Mouse (Mus musculus): ENCODE data around the gene Mdm2. TPM values are rescaled to one million over a fixed set of nuclear protein-coding genes. Genes with fewer than 3 reads are reported as not detected.

The Mdm2 gene
- total and polyA plus RNA-seq, 2 experiments from 2014 or later = 24.6 to 28.9 TPM

- Histone ChIP-seq H3K27ac (no peak overlapping the region), H3K9me3 (ENCODE audit: low read length) (no peaks in the 10 kb centered on the region), H3K27me3 (ENCODE audit: insufficient read depth, low read length) (no peaks in the 10 kb centered on the region), H3K9ac (replicated peaks; ENCODE audit: low read length) (no peak overlapping the region), H3K4me1 (ENCODE audit: insufficient read depth, low read length) (peaks cover 5% of the 10 kb centered on the region; the same call in 1 of the 2 replicates), H3K4me2 (ENCODE audit: low read depth, low read length) (no peak overlapping the region), H3K4me3 (ENCODE audit: low read length) (no peak overlapping the region), H3K36me3 (ENCODE audit: insufficient read depth, low read length) (no peaks in the 10 kb centered on the region)
- no peak for DNase-seq (ENCODE audit: low spot score)
- TF ChIP-seq CTCF (IDR thresholded peaks at IDR 0.05; ENCODE audit: low read depth) = no peak
- no peak for ATAC-seq
- 94% methylated on average over 8 of the region's 8 CpGs for WGBS
Observed at GRCm38 (mm10) chr10:117713466-117713865, 2.9 kb upstream of the Mdm2 start.

GRCm38 (mm10) chr10:117712871-117713270, 2.3 kb upstream of the Mdm2 start:
- Histone ChIP-seq H3K36me3 (ENCODE audit: insufficient read depth, low read length) (no peaks in the 10 kb centered on the region), H3K27ac (no peak overlapping the region), H3K9me3 (ENCODE audit: low read length) (no peaks in the 10 kb centered on the region), H3K4me1 (ENCODE audit: insufficient read depth, low read length) (peaks cover 5% of the 10 kb centered on the region; the same call in 1 of the 2 replicates), H3K27me3 (ENCODE audit: insufficient read depth, low read length) (no peaks in the 10 kb centered on the region), H3K4me2 (ENCODE audit: low read depth, low read length) (no peak overlapping the region), H3K9ac (replicated peaks; ENCODE audit: low read length) (no peak overlapping the region), H3K4me3 (ENCODE audit: low read length) (no peak overlapping the region)
- WGBS = 91% methylated on average over 9 of the region's 9 CpGs
- no peak for TF ChIP-seq CTCF (IDR thresholded peaks at IDR 0.05; ENCODE audit: low read depth)
- ATAC-seq = no peak
- DNase-seq (ENCODE audit: low spot score) = no peak

- Histone ChIP-seq H3K27ac (no peak overlapping the region), H3K36me3 (ENCODE audit: insufficient read depth, low read length) (peaks cover 5% of the 10 kb centered on the region; the same call in 1 of the 2 replicates), H3K4me1 (ENCODE audit: insufficient read depth, low read length) (peaks cover 5% of the 10 kb centered on the region; the same call in 1 of the 2 replicates), H3K9ac (replicated peaks; ENCODE audit: low read length) (no peak overlapping the region), H3K4me2 (ENCODE audit: low read depth, low read length) (no peak overlapping the region), H3K9me3 (ENCODE audit: low read length) (no peaks in the 10 kb centered on the region), H3K27me3 (ENCODE audit: insufficient read depth, low read length) (no peaks in the 10 kb centered on the region), H3K4me3 (ENCODE audit: low read length) (no peak overlapping the region)
- DNase-seq (ENCODE audit: low spot score) (no peak), ATAC-seq (no peak)
- 93% methylated on average over 9 of the region's 9 CpGs for WGBS
- no peak for TF ChIP-seq CTCF (IDR thresholded peaks at IDR 0.05; ENCODE audit: low read depth)
Observed at GRCm38 (mm10) chr10:117712191-117712754, 1.7 kb upstream of the Mdm2 start.

- Histone ChIP-seq H3K36me3 (ENCODE audit: insufficient read depth, low read length) (peaks cover 6% of the 10 kb centered on the region; the same call in 1 of the 2 replicates), H3K27me3 (ENCODE audit: insufficient read depth, low read length) (no peaks in the 10 kb centered on the region), H3K4me3 (ENCODE audit: low read length) (peak overlapping the region; percentile 97), H3K27ac (no peak overlapping the region), H3K9me3 (ENCODE audit: low read length) (no peaks in the 10 kb centered on the region), H3K4me2 (ENCODE audit: low read depth, low read length) (peak overlapping the region; percentile 76), H3K9ac (replicated peaks; ENCODE audit: low read length) (peak overlapping the region; percentile 100; the same call in 1 of the 2 replicates), H3K4me1 (ENCODE audit: insufficient read depth, low read length) (peaks cover 5% of the 10 kb centered on the region; the same call in 1 of the 2 replicates)
- DNase-seq (ENCODE audit: low spot score) (no peak), ATAC-seq (no peak)
- 73% methylated on average over 5 of the region's 5 CpGs for WGBS
- TF ChIP-seq CTCF (IDR thresholded peaks at IDR 0.05; ENCODE audit: low read depth) = no peak
Observed at GRCm38 (mm10) chr10:117711408-117711807, 850 bp upstream of the Mdm2 start.

GRCm38 (mm10) chr10:117709930-117710603, 491 bp downstream of the Mdm2 start:
- no peak for TF ChIP-seq CTCF (IDR thresholded peaks at IDR 0.05; ENCODE audit: low read depth)
- H3K4me3 ChIP-seq (ENCODE audit: low read length) = peak overlapping the region; percentile 97
- H3K4me2 ChIP-seq (ENCODE audit: low read depth, low read length) = peak overlapping the region; percentile 81
- peak; percentile 87 for DNase-seq (ENCODE audit: low spot score)
- 1% methylated on average over 66 of the region's 71 CpGs for WGBS
- H3K27me3 ChIP-seq (ENCODE audit: insufficient read depth, low read length) = no peaks in the 10 kb centered on the region
- ATAC-seq = peak; percentile 79
- H3K36me3 ChIP-seq (ENCODE audit: insufficient read depth, low read length) = peaks cover 6% of the 10 kb centered on the region; the same call in 1 of the 2 replicates
- H3K9ac ChIP-seq (replicated peaks; ENCODE audit: low read length) = peak overlapping the region; percentile 100
- H3K4me1 ChIP-seq (ENCODE audit: insufficient read depth, low read length) = peaks cover 5% of the 10 kb centered on the region; the same call in 1 of the 2 replicates
- H3K9me3 ChIP-seq (ENCODE audit: low read length) = no peaks in the 10 kb centered on the region
- H3K27ac ChIP-seq = peak overlapping the region; percentile 99

DNA sequence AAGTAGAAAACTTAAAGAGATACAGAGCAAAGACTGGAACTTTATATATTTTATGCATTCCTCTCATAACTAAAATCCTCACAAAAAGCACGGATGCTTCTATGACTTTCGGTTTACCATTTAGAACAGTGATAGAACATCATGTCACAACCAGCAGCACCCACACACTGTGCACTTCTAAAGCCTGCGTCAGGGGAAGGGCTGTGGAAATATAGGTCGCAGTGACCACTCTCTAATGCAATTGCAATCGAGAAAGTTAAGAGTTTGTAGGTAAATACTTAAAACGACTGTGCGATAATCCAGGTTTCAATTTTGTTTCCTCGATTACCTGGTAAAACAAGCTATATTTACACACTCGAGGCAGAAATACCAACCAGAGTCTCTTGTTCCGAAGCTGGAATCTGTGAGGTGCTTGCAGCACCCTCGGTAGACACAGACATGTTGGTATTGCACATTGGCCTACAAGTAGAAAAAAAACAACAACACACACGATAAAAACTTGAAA, 1.2 kb downstream of the Mdm2 start:
- peak overlapping the region; percentile 99 for H3K27ac ChIP-seq
- 45% methylated on average over 12 of the region's 12 CpGs for WGBS
- DNase-seq (ENCODE audit: low spot score) (no peak), ATAC-seq (no peak)
- H3K4me2 ChIP-seq (ENCODE audit: low read depth, low read length) = peak overlapping the region; percentile 81
- H3K9me3 ChIP-seq (ENCODE audit: low read length) = no peaks in the 10 kb centered on the region
- H3K4me3 ChIP-seq (ENCODE audit: low read length) = peak overlapping the region; percentile 97
- H3K9ac ChIP-seq (replicated peaks; ENCODE audit: low read length) = peak overlapping the region; percentile 100
- H3K27me3 ChIP-seq (ENCODE audit: insufficient read depth, low read length) = no peaks in the 10 kb centered on the region
- H3K36me3 ChIP-seq (ENCODE audit: insufficient read depth, low read length) = peaks cover 6% of the 10 kb centered on the region; the same call in 1 of the 2 replicates
- TF ChIP-seq CTCF (IDR thresholded peaks at IDR 0.05; ENCODE audit: low read depth) = no peak
- H3K4me1 ChIP-seq (ENCODE audit: insufficient read depth, low read length) = peaks cover 5% of the 10 kb centered on the region; the same call in 1 of the 2 replicates
